Mouse (Mus musculus): Measurements from ENCODE around the gene Osm. TPM values are rescaled to one million over a fixed set of nuclear protein-coding genes. Genes with fewer than 3 reads are reported as not detected.

The Osm gene
- polyA plus RNA-seq, 1 experiment from 2014 or later = not detected

- no peaks in the 10 kb centered on the region for H3K9me3 ChIP-seq
- peaks cover 6% of the 10 kb centered on the region for H3K4me1 ChIP-seq
- H3K36me3 ChIP-seq = no peaks in the 10 kb centered on the region
- no peak overlapping the region for H3K9ac ChIP-seq
- H3K27ac ChIP-seq (replicated peaks) = no peak overlapping the region
- H3K4me3 ChIP-seq = no peak overlapping the region
- no peak for ATAC-seq (ENCODE audit: extremely low read depth, insufficient number of reproducible peaks, low FRiP score, low TSS enrichment)
- peaks cover 6% of the 10 kb centered on the region; the same call in 1 of the 2 replicates for H3K27me3 ChIP-seq (replicated peaks)
- 46% methylated on average over 7 of the region's 7 CpGs for WGBS
- H3K4me2 ChIP-seq = no peak overlapping the region
Measured at GRCm38 (mm10) chr11:4240151-4240550, 3.9 kb downstream of the Osm start.

DNA sequence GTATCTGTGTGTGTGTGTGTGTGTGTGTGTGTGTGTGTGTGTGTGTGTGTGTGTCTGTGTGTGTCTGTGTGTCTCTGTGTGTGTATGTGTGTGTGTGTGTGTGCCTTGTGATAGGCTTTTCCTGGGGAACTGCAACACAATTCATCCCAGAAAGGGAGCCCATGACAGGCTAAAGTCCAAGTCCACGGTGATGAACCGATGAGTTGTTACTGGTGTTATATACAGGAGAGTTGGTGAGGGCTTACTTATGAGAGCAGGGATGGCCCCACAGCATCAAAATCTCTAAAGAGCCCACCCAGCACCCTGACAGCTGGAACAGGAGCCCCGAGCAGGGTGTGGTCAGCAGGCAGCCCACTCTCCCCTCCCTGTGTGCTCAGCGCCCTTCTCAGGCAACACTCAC lies 5.0 kb downstream of the Osm start:
- H3K4me2 ChIP-seq = no peak overlapping the region
- no peak overlapping the region for H3K27ac ChIP-seq (replicated peaks)
- WGBS = 61% methylated on average over 4 of the region's 4 CpGs
- peaks cover 3% of the 10 kb centered on the region for H3K4me1 ChIP-seq
- H3K9ac ChIP-seq = no peak overlapping the region
- no peak overlapping the region for H3K4me3 ChIP-seq
- peaks cover 6% of the 10 kb centered on the region; the same call in 1 of the 2 replicates for H3K27me3 ChIP-seq (replicated peaks)
- ATAC-seq (ENCODE audit: extremely low read depth, insufficient number of reproducible peaks, low FRiP score, low TSS enrichment) = no peak
- H3K9me3 ChIP-seq = no peaks in the 10 kb centered on the region
- no peaks in the 10 kb centered on the region for H3K36me3 ChIP-seq

DNA sequence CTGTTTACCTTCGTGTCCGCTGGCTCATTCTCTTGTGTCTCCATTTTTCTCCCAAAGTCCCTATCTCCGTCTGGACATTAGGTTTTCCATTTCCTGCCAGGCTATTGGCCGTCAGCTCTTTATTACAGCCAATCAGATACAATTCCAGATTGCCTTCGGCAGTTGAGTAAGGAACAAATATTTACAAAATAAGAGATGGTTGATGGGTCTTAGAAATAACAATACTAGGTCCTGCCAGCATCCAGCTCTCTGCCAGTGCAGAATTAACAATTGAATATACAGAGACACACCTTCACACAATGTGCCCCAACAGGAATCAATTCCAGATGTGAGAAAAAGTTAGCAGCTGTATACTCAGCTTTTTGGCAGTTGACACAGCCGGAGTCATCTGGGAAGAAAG lies 9.9 kb downstream of the Osm start:
- Histone ChIP-seq H3K36me3 (no peaks in the 10 kb centered on the region), H3K27me3 (replicated peaks) (no peaks in the 10 kb centered on the region), H3K4me3 (no peak overlapping the region), H3K9ac (no peak overlapping the region), H3K4me1 (no peaks in the 10 kb centered on the region), H3K4me2 (no peak overlapping the region), H3K27ac (replicated peaks) (no peak overlapping the region), H3K9me3 (no peaks in the 10 kb centered on the region)
- 61% methylated on average over 6 of the region's 6 CpGs for WGBS
- ATAC-seq (ENCODE audit: extremely low read depth, insufficient number of reproducible peaks, low FRiP score, low TSS enrichment) = no peak

- ATAC-seq (ENCODE audit: extremely low read depth, insufficient number of reproducible peaks, low FRiP score, low TSS enrichment) = no peak
- no peaks in the 10 kb centered on the region for H3K36me3 ChIP-seq
- no peaks in the 10 kb centered on the region for H3K27me3 ChIP-seq (replicated peaks)
- H3K4me1 ChIP-seq = no peaks in the 10 kb centered on the region
- WGBS = 68% methylated on average over 4 of the region's 4 CpGs
- H3K4me3 ChIP-seq = no peak overlapping the region
- no peak overlapping the region for H3K9ac ChIP-seq
- H3K27ac ChIP-seq (replicated peaks) = no peak overlapping the region
- no peaks in the 10 kb centered on the region for H3K9me3 ChIP-seq
- H3K4me2 ChIP-seq = no peak overlapping the region
Measured at GRCm38 (mm10) chr11:4246623-4247022, 10.4 kb downstream of the Osm start.

DNA sequence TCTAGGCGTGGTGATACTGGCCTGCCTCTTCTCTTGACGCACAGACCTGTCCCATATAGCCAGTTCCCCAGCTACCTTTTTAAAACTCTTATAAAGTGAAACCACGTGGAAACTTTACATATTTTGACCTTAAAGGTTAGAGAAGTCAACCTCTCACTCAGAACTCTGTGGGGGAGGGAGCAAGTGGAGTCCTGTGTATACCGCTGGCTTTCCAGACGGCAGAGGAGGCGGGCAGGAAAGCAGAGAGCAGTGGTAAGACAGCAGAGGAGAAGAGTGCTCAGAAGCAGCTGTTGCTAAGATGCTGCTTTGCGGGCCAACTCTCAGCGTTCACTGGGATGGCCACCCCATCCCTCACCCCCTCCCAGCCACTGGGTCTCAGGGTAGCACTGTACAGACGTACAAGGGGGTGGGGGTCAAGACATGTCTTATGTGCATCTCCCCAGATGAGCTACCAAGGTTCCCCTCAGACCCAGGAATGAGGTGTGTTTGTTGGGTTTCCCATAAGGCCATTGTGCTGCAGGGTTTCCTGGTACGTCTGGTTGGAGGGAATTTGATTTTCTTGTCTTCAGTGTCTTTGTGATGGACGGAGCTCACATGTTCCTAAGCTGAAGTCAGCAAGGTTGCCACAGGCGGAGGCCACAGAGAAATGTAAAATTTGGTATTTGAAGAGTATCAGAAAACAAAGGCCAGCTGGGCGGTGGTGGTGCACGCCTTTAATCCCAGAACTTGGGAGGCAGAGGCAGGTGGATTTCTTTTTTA lies 11.2 kb downstream of the Osm start:
- Histone ChIP-seq H3K27me3 (replicated peaks) (no peaks in the 10 kb centered on the region), H3K9me3 (no peaks in the 10 kb centered on the region), H3K4me3 (no peak overlapping the region), H3K4me2 (no peak overlapping the region), H3K9ac (no peak overlapping the region), H3K36me3 (no peaks in the 10 kb centered on the region), H3K27ac (replicated peaks) (no peak overlapping the region), H3K4me1 (no peaks in the 10 kb centered on the region)
- no peak for ATAC-seq (ENCODE audit: extremely low read depth, insufficient number of reproducible peaks, low FRiP score, low TSS enrichment)
- WGBS = 71% methylated on average over 14 of the region's 14 CpGs

GRCm38 (mm10) chr11:4249151-4249550 lies 12.9 kb downstream of the Osm start:
- Histone ChIP-seq H3K27me3 (replicated peaks) (no peaks in the 10 kb centered on the region), H3K4me3 (no peak overlapping the region), H3K4me1 (no peaks in the 10 kb centered on the region), H3K9ac (no peak overlapping the region), H3K4me2 (no peak overlapping the region), H3K9me3 (no peaks in the 10 kb centered on the region), H3K36me3 (no peaks in the 10 kb centered on the region), H3K27ac (replicated peaks) (no peak overlapping the region)
- 85% methylated on average over 3 of the region's 3 CpGs for WGBS
- ATAC-seq (ENCODE audit: extremely low read depth, insufficient number of reproducible peaks, low FRiP score, low TSS enrichment) = no peak

- H3K4me3 ChIP-seq = no peak overlapping the region
- H3K9me3 ChIP-seq = no peaks in the 10 kb centered on the region
- WGBS = 70% methylated on average over 7 of the region's 7 CpGs
- H3K27ac ChIP-seq (replicated peaks) = no peak overlapping the region
- H3K4me1 ChIP-seq = no peaks in the 10 kb centered on the region
- H3K9ac ChIP-seq = no peak overlapping the region
- H3K27me3 ChIP-seq (replicated peaks) = no peaks in the 10 kb centered on the region
- ATAC-seq (ENCODE audit: extremely low read depth, insufficient number of reproducible peaks, low FRiP score, low TSS enrichment) = no peak
- H3K4me2 ChIP-seq = no peak overlapping the region
- H3K36me3 ChIP-seq = no peaks in the 10 kb centered on the region
Measured at GRCm38 (mm10) chr11:4250290-4250689, 14.1 kb downstream of the Osm start.

GRCm38 (mm10) chr11:4251376-4251775 lies 15.2 kb downstream of the Osm start:
- no peak for ATAC-seq (ENCODE audit: extremely low read depth, insufficient number of reproducible peaks, low FRiP score, low TSS enrichment)
- WGBS = 73% methylated on average over 3 of the region's 3 CpGs

DNA sequence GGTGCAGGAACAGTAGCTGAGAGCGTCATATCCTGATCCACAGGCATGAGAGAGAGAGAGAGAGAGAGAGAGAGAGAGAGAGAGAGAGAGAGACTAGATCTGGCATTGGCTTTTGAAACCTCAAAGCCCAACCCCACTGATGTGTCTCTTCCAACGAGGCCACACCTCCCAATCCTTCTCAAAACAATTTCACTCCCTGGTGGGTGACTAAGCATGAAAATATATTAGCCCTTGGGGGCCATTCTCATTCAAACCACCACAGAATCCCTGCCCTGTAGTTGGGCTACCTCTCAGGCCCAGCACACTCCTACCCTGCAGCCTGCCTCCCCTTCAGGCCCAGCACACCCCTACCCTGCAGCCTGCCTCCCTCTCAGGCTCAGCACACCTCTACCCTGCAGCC lies 16.7 kb downstream of the Osm start:
- no peak for ATAC-seq (ENCODE audit: extremely low read depth, insufficient number of reproducible peaks, low FRiP score, low TSS enrichment)
- no peak overlapping the region for H3K27ac ChIP-seq (replicated peaks)
- 0 out of 2 replicates have a peak, but pooled peaks cover 3% of the 10 kb centered on the region for H3K27me3 ChIP-seq (replicated peaks)
- no peak overlapping the region for H3K4me3 ChIP-seq
- H3K4me2 ChIP-seq = no peak overlapping the region
- H3K9ac ChIP-seq = no peak overlapping the region
- WGBS = 70% methylated on average over 2 of the region's 2 CpGs
- H3K9me3 ChIP-seq = no peaks in the 10 kb centered on the region
- no peaks in the 10 kb centered on the region for H3K4me1 ChIP-seq
- H3K36me3 ChIP-seq = no peaks in the 10 kb centered on the region

More at GRCm38 (mm10) chr11:4251376-4251775, 15.2 kb downstream of the Osm start:
- no peak overlapping the region for H3K4me2 ChIP-seq
- H3K27ac ChIP-seq (replicated peaks) = no peak overlapping the region
- H3K36me3 ChIP-seq = no peaks in the 10 kb centered on the region
- H3K4me3 ChIP-seq = no peak overlapping the region
- H3K9me3 ChIP-seq = no peaks in the 10 kb centered on the region
- no peaks in the 10 kb centered on the region for H3K4me1 ChIP-seq
- no peaks in the 10 kb centered on the region for H3K27me3 ChIP-seq (replicated peaks)
- H3K9ac ChIP-seq = no peak overlapping the region

- no peak within 1 kb of the TSS for H3K4me2 ChIP-seq
- WGBS = 57% methylated on average over 11 of the region's 11 CpGs
- no peaks in the 10 kb centered on the region for H3K36me3 ChIP-seq
- peaks cover 23% of the 10 kb centered on the region for H3K4me1 ChIP-seq
- 0 out of 2 replicates have a peak, but pooled peaks cover 10% of the 10 kb centered on the region for H3K27me3 ChIP-seq (replicated peaks)
- H3K9ac ChIP-seq = no peak within 1 kb of the TSS
- no peak; the same call in 1 of the 2 replicates for ATAC-seq (ENCODE audit: extremely low read depth, insufficient number of reproducible peaks, low FRiP score, low TSS enrichment)
- H3K27ac ChIP-seq (replicated peaks) = no peak within 1 kb of the TSS
- H3K9me3 ChIP-seq = no peaks in the 10 kb centered on the region
- no peak within 1 kb of the TSS for H3K4me3 ChIP-seq
Measured at GRCm38 (mm10) chr11:4256846-4257607, 20.8 kb downstream of the Osm start, which contains the start of gene Lif. Gene Lif (plus strand): TSS chr11:4257557.

DNA sequence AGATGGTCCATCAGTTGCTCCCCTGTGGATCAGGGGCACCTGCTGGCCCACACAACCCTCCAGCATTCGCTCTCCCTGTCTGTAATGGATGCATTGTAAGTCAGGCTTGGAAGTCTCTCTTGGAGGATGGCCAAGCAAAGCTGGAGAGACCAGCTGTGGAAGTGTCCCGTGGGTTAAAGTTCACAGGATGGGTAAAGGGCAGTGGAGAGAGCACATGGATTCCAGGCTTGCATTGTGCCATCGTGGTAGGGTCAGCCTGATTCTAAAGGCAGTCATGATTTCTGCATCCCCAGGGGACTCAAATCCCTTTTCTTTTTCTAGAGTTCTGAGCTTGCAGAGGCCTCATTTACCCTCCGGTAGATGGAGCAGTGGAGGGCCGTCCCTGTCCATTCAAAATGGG lies 21.5 kb downstream of the Osm start:
- Histone ChIP-seq H3K27me3 (replicated peaks) (0 out of 2 replicates have a peak, but pooled peaks cover 10% of the 10 kb centered on the region), H3K9me3 (no peaks in the 10 kb centered on the region), H3K4me3 (no peak overlapping the region), H3K27ac (replicated peaks) (no peak overlapping the region), H3K4me2 (no peak overlapping the region), H3K9ac (no peak overlapping the region), H3K4me1 (peaks cover 31% of the 10 kb centered on the region), H3K36me3 (no peaks in the 10 kb centered on the region)
- ATAC-seq (ENCODE audit: extremely low read depth, insufficient number of reproducible peaks, low FRiP score, low TSS enrichment) = no peak
- 53% methylated on average over 5 of the region's 5 CpGs for WGBS

Measured in heart, embryonic 13.5 days (tissue).